Mouse (Mus musculus): ENCODE results near the gene Hrct1. TPM values are rescaled to one million over a fixed set of nuclear protein-coding genes. Genes with fewer than 3 reads are reported as not detected.

Hrct1 gene
- polyA plus RNA-seq, 1 experiment from 2014 or later = 1.3 TPM

- no peak overlapping the region for H3K9ac ChIP-seq (replicated peaks; ENCODE audit: low read length)
- H3K9me3 ChIP-seq (ENCODE audit: low read length) = no peaks in the 10 kb centered on the region
Measured at GRCm38 (mm10) chr4:43738989-43739674, 12.1 kb downstream of the Hrct1 start.

GRCm38 (mm10) chr4:43741526-43741925 lies 14.5 kb downstream of the Hrct1 start:
- H3K9ac ChIP-seq (replicated peaks; ENCODE audit: low read length) = no peak overlapping the region
- H3K4me3 ChIP-seq (ENCODE audit: low read length) = no peak overlapping the region
- H3K36me3 ChIP-seq (ENCODE audit: insufficient read depth, low read length) = no peaks in the 10 kb centered on the region
- H3K9me3 ChIP-seq (ENCODE audit: low read length) = no peaks in the 10 kb centered on the region
- no peaks in the 10 kb centered on the region for H3K27me3 ChIP-seq (ENCODE audit: insufficient read depth, low read length)
- ATAC-seq (ENCODE audit: low FRiP score, low TSS enrichment) = no peak
- H3K4me1 ChIP-seq (ENCODE audit: insufficient read depth, low read length) = no peaks in the 10 kb centered on the region
- WGBS = 38% methylated on average over 5 of the region's 5 CpGs
- H3K27ac ChIP-seq (ENCODE audit: low read length) = no peak overlapping the region
- H3K4me2 ChIP-seq (replicated peaks; ENCODE audit: low read depth, low read length) = no peak overlapping the region

More at GRCm38 (mm10) chr4:43738989-43739674, 12.1 kb downstream of the Hrct1 start:
- Histone ChIP-seq H3K4me2 (replicated peaks; ENCODE audit: low read depth, low read length) (no peak overlapping the region), H3K27ac (ENCODE audit: low read length) (no peak overlapping the region), H3K4me1 (ENCODE audit: insufficient read depth, low read length) (no peaks in the 10 kb centered on the region), H3K27me3 (ENCODE audit: insufficient read depth, low read length) (no peaks in the 10 kb centered on the region), H3K36me3 (ENCODE audit: insufficient read depth, low read length) (no peaks in the 10 kb centered on the region), H3K4me3 (ENCODE audit: low read length) (no peak overlapping the region)
- ATAC-seq (ENCODE audit: low FRiP score, low TSS enrichment) = no peak
- 73% methylated on average over 8 of the region's 8 CpGs for WGBS

DNA sequence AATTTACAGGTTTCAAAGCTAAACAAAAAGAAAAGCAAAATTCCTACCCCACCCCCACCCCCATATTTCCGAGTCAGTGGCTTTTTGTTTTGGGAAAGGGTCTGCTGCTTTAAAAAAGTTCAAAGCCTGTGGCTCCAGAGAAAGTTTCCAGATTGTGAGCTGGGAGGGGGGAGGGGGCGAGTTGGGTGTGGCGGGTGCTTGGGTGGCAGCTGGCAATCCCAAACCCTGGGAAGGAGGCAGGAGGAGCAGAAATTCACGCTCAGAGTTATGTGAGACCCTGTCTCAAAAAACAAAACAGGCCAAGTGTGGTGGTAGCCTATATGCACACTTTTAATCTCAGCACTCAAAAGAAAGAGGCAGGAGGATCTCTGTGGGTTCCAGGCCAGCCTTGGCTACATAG lies 15.6 kb downstream of the Hrct1 start:
- 21% methylated on average over 4 of the region's 4 CpGs for WGBS
- Histone ChIP-seq H3K4me2 (replicated peaks; ENCODE audit: low read depth, low read length) (no peak overlapping the region), H3K4me3 (ENCODE audit: low read length) (no peak overlapping the region), H3K27me3 (ENCODE audit: insufficient read depth, low read length) (no peaks in the 10 kb centered on the region), H3K4me1 (ENCODE audit: insufficient read depth, low read length) (no peaks in the 10 kb centered on the region), H3K9ac (replicated peaks; ENCODE audit: low read length) (no peak overlapping the region), H3K9me3 (ENCODE audit: low read length) (no peaks in the 10 kb centered on the region), H3K36me3 (ENCODE audit: insufficient read depth, low read length) (no peaks in the 10 kb centered on the region), H3K27ac (ENCODE audit: low read length) (no peak overlapping the region)
- no peak for ATAC-seq (ENCODE audit: low FRiP score, low TSS enrichment)

DNA sequence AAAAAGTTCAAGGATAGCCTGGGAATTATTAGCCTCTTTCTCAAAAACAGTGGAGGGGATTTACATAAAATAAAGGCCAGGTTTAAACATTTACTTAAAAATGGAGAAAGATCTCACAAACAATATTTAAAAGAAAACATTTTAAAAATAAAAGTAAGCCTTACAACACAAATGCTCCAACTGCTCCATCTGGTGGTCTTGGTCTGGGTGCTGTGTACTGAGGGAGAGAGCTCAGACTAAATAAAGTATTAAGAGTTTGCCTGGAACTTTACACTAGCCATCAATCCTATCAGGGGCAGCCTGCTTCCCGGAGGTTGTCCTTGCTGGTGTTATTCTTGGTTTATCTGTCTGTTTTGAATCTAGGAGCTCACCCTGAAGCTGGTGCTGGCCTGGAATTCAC lies 16.1 kb downstream of the Hrct1 start:
- H3K9me3 ChIP-seq (ENCODE audit: low read length) = no peaks in the 10 kb centered on the region
- H3K4me1 ChIP-seq (ENCODE audit: insufficient read depth, low read length) = no peaks in the 10 kb centered on the region
- WGBS = 21% methylated on average over 1 of the region's 1 CpGs
- no peaks in the 10 kb centered on the region for H3K36me3 ChIP-seq (ENCODE audit: insufficient read depth, low read length)
- no peak for ATAC-seq (ENCODE audit: low FRiP score, low TSS enrichment)
- H3K4me3 ChIP-seq (ENCODE audit: low read length) = no peak overlapping the region
- H3K4me2 ChIP-seq (replicated peaks; ENCODE audit: low read depth, low read length) = no peak overlapping the region
- no peak overlapping the region for H3K9ac ChIP-seq (replicated peaks; ENCODE audit: low read length)
- H3K27ac ChIP-seq (ENCODE audit: low read length) = no peak overlapping the region
- no peaks in the 10 kb centered on the region for H3K27me3 ChIP-seq (ENCODE audit: insufficient read depth, low read length)

- no peak overlapping the region for H3K27ac ChIP-seq (ENCODE audit: low read length)
- no peak overlapping the region for H3K9ac ChIP-seq (replicated peaks; ENCODE audit: low read length)
- no peak overlapping the region for H3K4me2 ChIP-seq (replicated peaks; ENCODE audit: low read depth, low read length)
- no peaks in the 10 kb centered on the region for H3K36me3 ChIP-seq (ENCODE audit: insufficient read depth, low read length)
- H3K27me3 ChIP-seq (ENCODE audit: insufficient read depth, low read length) = no peaks in the 10 kb centered on the region
- H3K9me3 ChIP-seq (ENCODE audit: low read length) = no peaks in the 10 kb centered on the region
- ATAC-seq (ENCODE audit: low FRiP score, low TSS enrichment) = no peak
- no peaks in the 10 kb centered on the region for H3K4me1 ChIP-seq (ENCODE audit: insufficient read depth, low read length)
- WGBS = 18% methylated on average over 6 of the region's 6 CpGs
- H3K4me3 ChIP-seq (ENCODE audit: low read length) = no peak overlapping the region
Measured at GRCm38 (mm10) chr4:43745187-43745586, 18.2 kb downstream of the Hrct1 start.

DNA sequence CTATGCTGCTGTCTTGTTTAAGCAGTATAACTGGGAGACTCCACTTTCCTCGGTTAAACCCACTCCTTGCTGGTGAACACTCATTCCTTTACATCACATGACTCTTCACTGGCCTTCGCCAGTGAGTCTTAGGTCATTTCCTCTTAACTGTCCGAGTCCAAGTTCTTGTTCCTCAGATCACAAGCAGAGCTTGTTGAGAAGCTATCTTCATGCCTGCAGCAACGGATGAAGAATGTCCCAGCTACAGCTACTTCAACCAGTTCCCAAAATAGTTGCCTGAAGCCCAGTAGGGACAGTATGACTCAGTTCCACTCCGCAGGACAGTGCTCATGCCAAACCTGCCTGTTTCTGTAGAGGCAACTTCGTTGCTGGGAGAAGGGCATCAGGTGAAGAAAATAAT lies 30.2 kb downstream of the Hrct1 start:
- WGBS = 75% methylated on average over 6 of the region's 6 CpGs
- ATAC-seq (ENCODE audit: low FRiP score, low TSS enrichment) = no peak
- no peak overlapping the region for H3K4me3 ChIP-seq (ENCODE audit: low read length)

DNA sequence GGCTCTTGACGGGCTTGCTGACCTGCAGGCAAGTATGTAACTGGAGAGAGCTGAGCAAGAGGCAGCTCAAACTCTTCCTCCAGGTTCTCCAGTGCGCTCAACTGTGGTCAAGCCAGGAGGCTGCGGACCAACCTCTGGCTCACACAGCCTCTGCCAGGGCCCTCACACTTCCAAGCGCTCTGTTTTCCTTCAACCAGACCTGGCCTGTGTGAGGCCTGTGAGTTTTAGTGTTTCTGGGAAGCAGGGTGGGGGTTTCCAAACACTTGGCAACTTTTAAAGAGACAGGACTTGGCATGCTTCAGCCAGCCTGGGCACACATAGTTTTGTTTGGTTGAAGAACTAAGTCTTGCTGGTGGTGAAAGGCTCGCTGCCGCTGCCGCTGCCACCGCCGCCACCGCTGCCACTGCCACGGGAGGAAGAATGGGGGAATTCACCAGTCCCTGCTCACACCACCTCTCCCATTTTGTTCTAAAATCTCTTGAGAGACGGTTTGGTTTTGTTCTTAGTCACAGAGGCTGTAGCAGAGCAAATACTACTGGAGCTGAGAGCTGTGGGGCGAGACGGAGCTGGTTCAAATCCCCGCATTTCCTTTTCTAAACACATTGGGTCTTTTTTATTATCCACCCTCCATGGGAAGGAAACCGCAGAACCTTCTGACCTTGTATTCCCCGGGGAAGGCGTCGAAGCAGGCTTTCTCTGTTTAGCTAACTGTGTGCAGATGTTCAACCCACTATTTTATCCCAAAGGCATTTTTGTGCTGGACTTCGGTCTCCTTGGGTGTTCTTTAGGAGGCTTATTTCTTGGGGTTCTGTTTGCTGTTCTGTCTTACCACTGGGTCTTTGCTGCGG lies 32.8 kb downstream of the Hrct1 start:
- Histone ChIP-seq H3K36me3 (ENCODE audit: insufficient read depth, low read length) (no peaks in the 10 kb centered on the region), H3K27me3 (ENCODE audit: insufficient read depth, low read length) (no peaks in the 10 kb centered on the region), H3K4me3 (ENCODE audit: low read length) (no peak overlapping the region), H3K4me2 (replicated peaks; ENCODE audit: low read depth, low read length) (no peak overlapping the region), H3K9me3 (ENCODE audit: low read length) (no peaks in the 10 kb centered on the region), H3K9ac (replicated peaks; ENCODE audit: low read length) (no peak overlapping the region), H3K4me1 (ENCODE audit: insufficient read depth, low read length) (no peaks in the 10 kb centered on the region), H3K27ac (ENCODE audit: low read length) (no peak overlapping the region)
- no peak; the same call in 1 of the 2 replicates for ATAC-seq (ENCODE audit: low FRiP score, low TSS enrichment)
- WGBS = 72% methylated on average over 21 of the region's 21 CpGs

More for the DNA sequence above, 30.2 kb downstream of the Hrct1 start:
- H3K4me2 ChIP-seq (replicated peaks; ENCODE audit: low read depth, low read length) = no peak overlapping the region
- no peak overlapping the region for H3K9ac ChIP-seq (replicated peaks; ENCODE audit: low read length)
- H3K27me3 ChIP-seq (ENCODE audit: insufficient read depth, low read length) = no peaks in the 10 kb centered on the region
- H3K27ac ChIP-seq (ENCODE audit: low read length) = no peak overlapping the region
- no peaks in the 10 kb centered on the region for H3K9me3 ChIP-seq (ENCODE audit: low read length)
- no peaks in the 10 kb centered on the region for H3K4me1 ChIP-seq (ENCODE audit: insufficient read depth, low read length)
- H3K36me3 ChIP-seq (ENCODE audit: insufficient read depth, low read length) = no peaks in the 10 kb centered on the region

- H3K27ac ChIP-seq (ENCODE audit: low read length) = no peak overlapping the region
- H3K9ac ChIP-seq (replicated peaks; ENCODE audit: low read length) = no peak overlapping the region
- H3K4me1 ChIP-seq (ENCODE audit: insufficient read depth, low read length) = no peaks in the 10 kb centered on the region
- ATAC-seq (ENCODE audit: low FRiP score, low TSS enrichment) = no peak
- no peak overlapping the region for H3K4me3 ChIP-seq (ENCODE audit: low read length)
- H3K36me3 ChIP-seq (ENCODE audit: insufficient read depth, low read length) = no peaks in the 10 kb centered on the region
- no peaks in the 10 kb centered on the region for H3K27me3 ChIP-seq (ENCODE audit: insufficient read depth, low read length)
- 82% methylated on average over 10 of the region's 10 CpGs for WGBS
- no peaks in the 10 kb centered on the region for H3K9me3 ChIP-seq (ENCODE audit: low read length)
- H3K4me2 ChIP-seq (replicated peaks; ENCODE audit: low read depth, low read length) = no peak overlapping the region
Measured at GRCm38 (mm10) chr4:43760460-43760859, 33.5 kb downstream of the Hrct1 start.

- 81% methylated on average over 2 of the region's 2 CpGs for WGBS
- ATAC-seq (ENCODE audit: low FRiP score, low TSS enrichment) = no peak
- H3K9me3 ChIP-seq (ENCODE audit: low read length) = no peaks in the 10 kb centered on the region
- no peaks in the 10 kb centered on the region for H3K36me3 ChIP-seq (ENCODE audit: insufficient read depth, low read length)
- H3K27ac ChIP-seq (ENCODE audit: low read length) = no peak overlapping the region
- H3K4me1 ChIP-seq (ENCODE audit: insufficient read depth, low read length) = no peaks in the 10 kb centered on the region
- no peak overlapping the region for H3K4me2 ChIP-seq (replicated peaks; ENCODE audit: low read depth, low read length)
- no peak overlapping the region for H3K4me3 ChIP-seq (ENCODE audit: low read length)
- no peak overlapping the region for H3K9ac ChIP-seq (replicated peaks; ENCODE audit: low read length)
- H3K27me3 ChIP-seq (ENCODE audit: insufficient read depth, low read length) = no peaks in the 10 kb centered on the region
Measured at GRCm38 (mm10) chr4:43761336-43761735, 34.3 kb downstream of the Hrct1 start.

- H3K27me3 ChIP-seq (ENCODE audit: insufficient read depth, low read length) = no peaks in the 10 kb centered on the region
- WGBS = 21% methylated on average over 7 of the region's 7 CpGs
- no peak for ATAC-seq (ENCODE audit: low FRiP score, low TSS enrichment)
Measured at GRCm38 (mm10) chr4:43763410-43763809, 36.4 kb downstream of the Hrct1 start.

More at GRCm38 (mm10) chr4:43763410-43763809, 36.4 kb downstream of the Hrct1 start:
- Histone ChIP-seq H3K9ac (replicated peaks; ENCODE audit: low read length) (no peak overlapping the region), H3K4me1 (ENCODE audit: insufficient read depth, low read length) (no peaks in the 10 kb centered on the region), H3K36me3 (ENCODE audit: insufficient read depth, low read length) (no peaks in the 10 kb centered on the region), H3K4me3 (ENCODE audit: low read length) (no peak overlapping the region), H3K4me2 (replicated peaks; ENCODE audit: low read depth, low read length) (no peak overlapping the region), H3K9me3 (ENCODE audit: low read length) (no peaks in the 10 kb centered on the region), H3K27ac (ENCODE audit: low read length) (no peak overlapping the region)
